8 mouse cellular contexts compared by ENCODE assay signal in the genomic region with DNA sequence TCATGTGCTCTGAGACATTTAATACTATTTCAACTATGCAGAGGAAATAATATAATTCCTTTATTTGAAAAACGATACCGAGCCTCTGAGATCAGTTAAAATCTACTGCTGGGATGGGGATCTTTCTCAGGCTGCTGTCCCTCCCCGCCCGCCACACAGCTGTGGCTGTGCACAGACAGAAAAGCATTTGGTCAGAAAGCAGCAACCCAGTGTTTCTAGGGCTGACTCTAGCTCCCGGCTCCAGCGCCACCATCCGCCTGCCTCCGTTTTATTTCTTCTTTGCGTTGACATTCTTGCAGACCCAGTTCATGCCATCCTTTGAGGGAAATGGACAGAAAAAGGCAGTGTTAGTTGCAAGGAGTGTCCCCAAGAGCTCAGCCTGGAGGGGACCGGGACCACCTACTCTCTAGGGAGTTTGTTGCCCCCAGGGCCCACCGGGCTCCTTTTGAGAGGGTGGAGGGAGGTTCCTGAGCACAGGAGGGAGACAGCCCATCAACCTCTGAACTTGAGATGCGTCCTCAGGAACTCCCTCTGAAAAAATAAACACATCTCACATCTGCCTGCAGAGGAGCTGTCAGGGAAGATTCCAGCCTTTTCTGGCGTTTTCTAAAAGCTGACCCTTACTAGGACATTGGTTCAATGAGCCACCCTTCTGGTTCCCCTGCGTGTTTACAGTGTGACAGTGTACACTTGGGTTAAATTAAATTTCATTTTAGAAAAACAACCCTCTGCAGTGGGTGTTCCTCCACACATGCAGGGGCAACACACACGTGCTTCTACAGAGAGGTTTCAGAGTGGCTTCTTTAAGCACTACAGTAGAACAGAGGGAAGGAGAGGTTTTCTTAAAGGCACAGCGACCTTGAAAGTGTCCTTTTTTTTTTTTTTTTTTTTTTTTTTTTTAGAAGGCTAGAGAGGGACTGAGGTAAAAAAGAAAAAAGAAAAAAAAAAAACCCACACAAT. TPM values are rescaled to one million over a fixed set of nuclear protein-coding genes. Genes with fewer than 3 reads are reported as not detected.
DNase-seq lines count a peak whose midpoint lies in the region; ATAC-seq lines count a peak whose summit lies in the region.

No protein-coding gene starts in this region.

- 23% methylated on average over 16 of the region's 16 CpGs for WGBS in liver, embryonic 11.5 days
- WGBS in liver, embryonic 12.5 days (ENCODE audit: insufficient replicate concordance), result 30% methylated on average over 16 of the region's 16 CpGs
- 12% methylated on average over 16 of the region's 16 CpGs for WGBS in stomach, embryonic 16.5 days

- no peak overlapping the region for H3K4me3 ChIP-seq in liver, embryonic 11.5 days (ENCODE audit: low read depth, low read length)
- no peak overlapping the region for H3K4me3 ChIP-seq in liver, embryonic 12.5 days
- H3K4me3 ChIP-seq in stomach, embryonic 16.5 days (replicated peaks; ENCODE audit: low read length), result no peak overlapping the region

- DNase-seq in liver, embryonic 11.5 days (ENCODE audit: low spot score), result peak; percentile 33
- no peak for DNase-seq in liver
- peak; percentile 55 for DNase-seq in embryo, embryonic 9.5 days (ENCODE audit: extremely low spot score)
- peak; percentile 50 for DNase-seq in heart, postnatal 4 days
- DNase-seq in urinary bladder, postnatal 25 days (ENCODE audit: low spot score), result no peak
- no peak for DNase-seq in layer of hippocampus, adult 8-10 months (ENCODE audit: low spot score in 2 of 2)

- no peaks in the 10 kb centered on the region for H3K9me3 ChIP-seq in liver, embryonic 11.5 days (ENCODE audit: control insufficient read depth, low read length)
- H3K9me3 ChIP-seq in liver, embryonic 12.5 days (replicated peaks), result no peaks in the 10 kb centered on the region
- no peaks in the 10 kb centered on the region for H3K9me3 ChIP-seq in stomach, embryonic 16.5 days (replicated peaks; ENCODE audit: control insufficient read depth, low read length)

- H3K4me1 ChIP-seq in liver, embryonic 11.5 days (replicated peaks; ENCODE audit: control insufficient read depth, insufficient read depth, low read length), result peaks cover 64% of the 10 kb centered on the region
- peaks cover 63% of the 10 kb centered on the region for H3K4me1 ChIP-seq in liver, embryonic 12.5 days
- H3K4me1 ChIP-seq in stomach, embryonic 16.5 days (ENCODE audit: control insufficient read depth, insufficient read depth, low read length), result peaks cover 60% of the 10 kb centered on the region

- H3K36me3 ChIP-seq in liver, embryonic 11.5 days (ENCODE audit: control insufficient read depth, insufficient read depth, low read length), result no peaks in the 10 kb centered on the region
- H3K36me3 ChIP-seq in liver, embryonic 12.5 days, result no peaks in the 10 kb centered on the region
- no peaks in the 10 kb centered on the region for H3K36me3 ChIP-seq in stomach, embryonic 16.5 days (ENCODE audit: control insufficient read depth, insufficient read depth, low read length)

- H3K27ac ChIP-seq in liver, embryonic 11.5 days (ENCODE audit: low read depth, low read length), result peak overlapping the region; percentile 52
- peak overlapping the region; percentile 61 for H3K27ac ChIP-seq in liver, embryonic 12.5 days
- H3K27ac ChIP-seq in stomach, embryonic 16.5 days (ENCODE audit: low read length), result peak overlapping the region; percentile 84

- peak overlapping the region; percentile 31; the same call in 1 of the 2 replicates for H3K9ac ChIP-seq in liver, embryonic 11.5 days (ENCODE audit: low read depth, low read length)
- H3K9ac ChIP-seq in liver, embryonic 12.5 days, result peak overlapping the region; percentile 47; the same call in 1 of the 2 replicates
- H3K9ac ChIP-seq in stomach, embryonic 16.5 days (ENCODE audit: low read length), result peak overlapping the region; percentile 57

- H3K27me3 ChIP-seq in liver, embryonic 11.5 days (replicated peaks; ENCODE audit: control insufficient read depth, insufficient read depth, low read length), result no peaks in the 10 kb centered on the region
- peaks cover 19% of the 10 kb centered on the region for H3K27me3 ChIP-seq in liver, embryonic 12.5 days (replicated peaks)
- no peaks in the 10 kb centered on the region for H3K27me3 ChIP-seq in stomach, embryonic 16.5 days (ENCODE audit: control insufficient read depth, insufficient read depth, low read length)

- ATAC-seq in liver, embryonic 11.5 days (replicated peaks; ENCODE audit: low FRiP score), result no peak
- ATAC-seq in liver, embryonic 12.5 days, result no peak
- no peak for ATAC-seq in stomach, embryonic 16.5 days (ENCODE audit: insufficient read depth, low FRiP score)

- H3K4me2 ChIP-seq in liver, embryonic 11.5 days, result peak overlapping the region; percentile 36
- H3K4me2 ChIP-seq in liver, embryonic 12.5 days, result peak overlapping the region; percentile 41
- H3K4me2 ChIP-seq in stomach, embryonic 16.5 days (ENCODE audit: low read depth, low read length), result peak overlapping the region; percentile 31; the same call in 1 of the 2 replicates

RNA-seq across cellular contexts. Expression of gene Trim8, which starts 29.8 kb away (rescaled TPM):
- 22.9 and 24.1 TPM in 2 replicates for polyA plus RNA-seq in liver, embryonic 11.5 days (2014; fragmentation: Nextera tagmentation; extraction: Ambion mirVana)
- 10 to 100 TPM; 50.1 to 53.8 TPM for total RNA-seq in heart, postnatal 4 days (2021)
- polyA plus RNA-seq in liver, embryonic 12.5 days (2016; fragmentation: Nextera tagmentation; extraction: Ambion mirVana), result 19.0 and 19.5 TPM in 2 replicates
- 11.8 and 16.2 TPM in 2 replicates for polyA plus RNA-seq in stomach, embryonic 16.5 days (2015; fragmentation: Nextera tagmentation; extraction: Ambion mirVana)
- total RNA-seq in layer of hippocampus, adult 8-10 months (2022), result 10 to 100 TPM; 91.0 to 98.4 (median 93.7) TPM

RNA-seq across cellular contexts. Expression of gene Arl3, which starts 41.6 kb away (rescaled TPM):
- 42.6 and 50.5 TPM in 2 replicates for polyA plus RNA-seq in liver, embryonic 11.5 days (2014; fragmentation: Nextera tagmentation; extraction: Ambion mirVana)
- 10 to 100 TPM; 29.6 to 31.1 TPM for total RNA-seq in heart, postnatal 4 days (2021)
- 37.2 and 38.4 TPM in 2 replicates for polyA plus RNA-seq in liver, embryonic 12.5 days (2016; fragmentation: Nextera tagmentation; extraction: Ambion mirVana)
- polyA plus RNA-seq in stomach, embryonic 16.5 days (2015; fragmentation: Nextera tagmentation; extraction: Ambion mirVana), result 98.1 and 105 TPM in 2 replicates
- total RNA-seq in layer of hippocampus, adult 8-10 months (2022), result 100 to 1,000 TPM in 2 of 4 experiments, 10 to 100 TPM in 2; 85.9 to 125 (median 103) TPM

RNA-seq across cellular contexts. Expression of gene Sfxn2, which starts 41.8 kb away (rescaled TPM):
- 24.7 and 26.2 TPM in 2 replicates for polyA plus RNA-seq in liver, embryonic 11.5 days (2014; fragmentation: Nextera tagmentation; extraction: Ambion mirVana)
- total RNA-seq in heart, postnatal 4 days (2021), result 1 to 10 TPM; 4.6 to 6.4 TPM
- polyA plus RNA-seq in liver, embryonic 12.5 days (2016; fragmentation: Nextera tagmentation; extraction: Ambion mirVana), result 18.5 and 18.9 TPM in 2 replicates
- 16.6 and 19.3 TPM in 2 replicates for polyA plus RNA-seq in stomach, embryonic 16.5 days (2015; fragmentation: Nextera tagmentation; extraction: Ambion mirVana)
- 1 to 10 TPM; 7.3 to 9.2 (median 7.5) TPM for total RNA-seq in layer of hippocampus, adult 8-10 months (2022)

Comparison
In these comparisons a context has a peak if more than half of its experiments do, and no peak if none do; other contexts are left out.
1. DNase-seq: peak in liver, embryonic 11.5 days (single experiment), embryo, embryonic 9.5 days (single experiment) and heart, postnatal 4 days (single experiment); none in liver (single experiment), urinary bladder, postnatal 25 days (single experiment) and layer of hippocampus, adult 8-10 months (0 of 2).
2. Peak in every context shown above with its lines, with median percentiles within 50 percentile points of each other: H3K27ac ChIP-seq, H3K4me2 ChIP-seq and H3K9ac ChIP-seq.